Mouse (Mus musculus) bone marrow, adult 2 months (tissue): Measurements from ENCODE around the gene Eif3k.

Experiments used
- CTCF ChIP-seq: fragments of 200-500 bp; IDR thresholded peaks from 2 replicates; pipeline ENCODE4 v1.5.1; 2011; ENCODE audit warnings: low read length, control low read depth; ENCODE audit not compliant: control insufficient read depth, insufficient read depth
- POLR2A ChIP-seq: fragments of 200-500 bp; IDR thresholded peaks from 2 replicates; pipeline ENCODE4 v1.6.1; 2011; ENCODE audit warnings: low read depth, mild to moderate bottlenecking, control low read depth, low read length, borderline replicate concordance; ENCODE audit not compliant: control insufficient read depth

GRCm38 (mm10) chr7:29026811-29027210 is 45.1 kb upstream of the Eif3k start:
- TF ChIP-seq POLR2A (no peak), CTCF (no peak)
